Mouse (Mus musculus) MEL (cell line): ENCODE measurements around the gene Aoc1. TPM values are rescaled to one million over a fixed set of nuclear protein-coding genes. Genes with fewer than 3 reads are reported as not detected.
A peak's percentile ranks its signal among the peaks of the same experiment; 100 is the strongest.

Experiments
- DNase-seq: peaks from one replicate; pipeline ENCODE4 v3.0.0; 2011; ENCODE audit warnings: low read depth, low spot score
- H3K27ac ChIP-seq: 2 replicates; pipeline ENCODE4 v1.5.1; 2012; ENCODE audit warnings: low read depth, mild to moderate bottlenecking, control low read depth, low read length, moderate library complexity; ENCODE audit not compliant: control insufficient read depth
- H3K27me3 ChIP-seq, 2 experiments: fragments of 150-350 bp in 1 of 2; sonication (generic) in 1 of 2; 2 replicates each; pipeline ENCODE4 v1.6.1; 2012; ENCODE audit warnings: low read length in 2 of 2, mild to moderate bottlenecking in 2 of 2, improper control_type of control experiment in 1 of 2, moderate library complexity in 1 of 2; ENCODE audit not compliant: insufficient read depth in 2 of 2, control insufficient read depth in 1 of 2
- H3K36me3 ChIP-seq, 2 experiments: 2 replicates each; pipeline ENCODE4 v1.6.1; 2012 to 2014; ENCODE audit warnings: low read length in 2 of 2, improper control_type of control experiment in 1 of 2, inconsistent platforms in 1 of 2, mild to moderate bottlenecking in 1 of 2; ENCODE audit not compliant: insufficient read depth in 2 of 2, control insufficient read depth in 1 of 2
- H3K4me1 ChIP-seq, 2 experiments: fragments of 150-350 bp in 1 of 2; sonication (generic) in 1 of 2; 2 replicates each; pipeline ENCODE4 v1.6.1; 2012; ENCODE audit warnings: low read length in 2 of 2, improper control_type of control experiment in 1 of 2, mild to moderate bottlenecking in 1 of 2; ENCODE audit not compliant: insufficient read depth in 2 of 2, control insufficient read depth in 1 of 2
- H3K4me3 ChIP-seq, 2 experiments: fragments of 150-350 bp in 1 of 2; sonication (generic) in 1 of 2; 2 replicates each; pipeline ENCODE4 v1.5.1; 2012; ENCODE audit warnings: low read depth in 2 of 2, low read length in 2 of 2, mild to moderate bottlenecking in 2 of 2, moderate library complexity in 2 of 2, control low read depth in 1 of 2, improper control_type of control experiment in 1 of 2; ENCODE audit not compliant: control insufficient read depth in 1 of 2, insufficient read depth in 1 of 2
- H3K79me2 ChIP-seq: 2 replicates; pipeline ENCODE4 v1.6.1; 2012; ENCODE audit warnings: mild to moderate bottlenecking, low read length, moderate library complexity; ENCODE audit not compliant: control insufficient read depth, poor library complexity, insufficient read depth
- H3K9ac ChIP-seq: 2 replicates; pipeline ENCODE4 v1.6.1; 2012; ENCODE audit warnings: low read depth, mild to moderate bottlenecking, control low read depth, low read length, moderate library complexity; ENCODE audit not compliant: control insufficient read depth, poor library complexity, severe bottlenecking
- H3K9me3 ChIP-seq: fragments of 150-350 bp; sonication (generic); replicated peaks from 2 replicates; pipeline ENCODE4 v1.6.1; 2012; ENCODE audit warnings: mild to moderate bottlenecking, low read length, improper control_type of control experiment, moderate library complexity; ENCODE audit not compliant: insufficient read depth
- CHD2 ChIP-seq: IDR thresholded peaks from 2 replicates; pipeline ENCODE4 v1.6.1; 2011; ENCODE audit warnings: low read length, improper control_type of control experiment
- CTCF ChIP-seq, 3 experiments: IDR thresholded peaks in 2 of 3; conservative IDR thresholded peaks in 1 of 3; 2 replicates each; pipeline ENCODE4 v1.5.1; 2011 to 2012; ENCODE audit warnings: low read length in 3 of 3, low read depth in 2 of 3, mild to moderate bottlenecking in 2 of 3, improper control_type of control experiment in 1 of 3, inconsistent platforms in 1 of 3, mixed read lengths in 1 of 3, moderate library complexity in 1 of 3; ENCODE audit not compliant: control insufficient read depth in 1 of 3, insufficient read depth in 1 of 3, poor library complexity in 1 of 3, severe bottlenecking in 1 of 3
- ELF1 ChIP-seq: IDR thresholded peaks from 2 replicates; pipeline ENCODE4 v1.6.1; 2014; ENCODE audit warnings: low read depth, mild to moderate bottlenecking, inconsistent platforms, low read length, improper control_type of control experiment, moderate library complexity
- EP300 ChIP-seq, 2 experiments: IDR thresholded peaks; 2 replicates each; pipeline ENCODE4 v1.6.1; 2011; ENCODE audit warnings: improper control_type of control experiment in 2 of 2, low read length in 2 of 2, low read depth in 1 of 2, mild to moderate bottlenecking in 1 of 2
- GABPA ChIP-seq: IDR thresholded peaks from 2 replicates; pipeline ENCODE4 v1.6.1; 2012; ENCODE audit warnings: low read depth, mild to moderate bottlenecking, inconsistent platforms, low read length, improper control_type of control experiment, moderate library complexity
- GATA1 ChIP-seq: IDR thresholded peaks from 2 replicates; pipeline ENCODE4 v1.6.1; 2011; ENCODE audit warnings: low read depth, low read length, improper control_type of control experiment
- JUND ChIP-seq: IDR thresholded peaks from 2 replicates; pipeline ENCODE4 v1.6.1; 2011; ENCODE audit warnings: low read depth, mild to moderate bottlenecking, improper control_type of control experiment, low read length
- MAZ ChIP-seq: IDR thresholded peaks from 2 replicates; pipeline ENCODE4 v1.6.1; 2012; ENCODE audit warnings: low read depth, mild to moderate bottlenecking, inconsistent platforms, low read length, improper control_type of control experiment
- MEF2A ChIP-seq: IDR thresholded peaks from 2 replicates; pipeline ENCODE4 v1.6.1; 2014; ENCODE audit warnings: low read depth, mild to moderate bottlenecking, inconsistent platforms, low read length, improper control_type of control experiment; ENCODE audit not compliant: poor library complexity, insufficient replicate concordance, severe bottlenecking; ENCODE audit errors: extremely low read depth
- MYC ChIP-seq: IDR thresholded peaks from 2 replicates; pipeline ENCODE4 v1.6.1; 2011; ENCODE audit warnings: low read depth, mild to moderate bottlenecking, low read length, improper control_type of control experiment, moderate library complexity
- NRF1 ChIP-seq: IDR thresholded peaks from 2 replicates; pipeline ENCODE4 v1.6.1; 2014; ENCODE audit warnings: low read depth, mild to moderate bottlenecking, inconsistent platforms, low read length, improper control_type of control experiment, moderate library complexity; ENCODE audit not compliant: poor library complexity, insufficient read depth, severe bottlenecking
- POLR2A ChIP-seq, 2 experiments: IDR thresholded peaks; 2 replicates each; pipeline ENCODE4 v1.6.1; 2011 to 2012; ENCODE audit warnings: low read length in 2 of 2, mild to moderate bottlenecking in 2 of 2, control low read depth in 1 of 2, improper control_type of control experiment in 1 of 2, low read depth in 1 of 2, moderate library complexity in 1 of 2; ENCODE audit not compliant: control insufficient read depth in 1 of 2, insufficient read depth in 1 of 2, poor library complexity in 1 of 2
- POLR2AphosphoS2 ChIP-seq: IDR thresholded peaks from 2 replicates; pipeline ENCODE4 v1.6.1; 2011; ENCODE audit warnings: low read length, improper control_type of control experiment
- POLR2AphosphoS5 ChIP-seq: IDR thresholded peaks from 2 replicates; pipeline ENCODE4 v1.6.1; 2012; ENCODE audit warnings: low read depth, borderline replicate concordance, mild to moderate bottlenecking, inconsistent platforms, low read length, moderate library complexity, mixed read lengths
- RAD21 ChIP-seq: IDR thresholded peaks from 2 replicates; pipeline ENCODE4 v1.6.1; 2011; ENCODE audit warnings: mild to moderate bottlenecking, low read depth, low read length, improper control_type of control experiment
- SMC3 ChIP-seq: IDR thresholded peaks from 2 replicates; pipeline ENCODE4 v1.6.1; 2011; ENCODE audit warnings: low read depth, low read length, improper control_type of control experiment
- TAL1 ChIP-seq: IDR thresholded peaks from 2 replicates; pipeline ENCODE4 v1.6.1; 2012; ENCODE audit warnings: mild to moderate bottlenecking, inconsistent platforms, low read length, moderate library complexity, mixed read lengths
- TBP ChIP-seq: IDR thresholded peaks from 2 replicates; pipeline ENCODE4 v1.8.0; 2011; ENCODE audit warnings: low read depth, low read length, improper control_type of control experiment
- TCF12 ChIP-seq: IDR thresholded peaks from 2 replicates; pipeline ENCODE4 v1.6.1; 2014; ENCODE audit warnings: low read depth, mild to moderate bottlenecking, inconsistent platforms, low read length, improper control_type of control experiment, moderate library complexity
- USF2 ChIP-seq, 2 experiments: IDR thresholded peaks; 2 replicates each; pipeline ENCODE4 v1.6.1; 2011 to 2012; ENCODE audit warnings: improper control_type of control experiment in 2 of 2, low read length in 2 of 2, borderline replicate concordance in 1 of 2, inconsistent platforms in 1 of 2, low read depth in 1 of 2, mild to moderate bottlenecking in 1 of 2; ENCODE audit not compliant: insufficient read depth in 1 of 2
- ZC3H11A ChIP-seq: IDR thresholded peaks from 2 replicates; pipeline ENCODE4 v1.6.1; 2012; ENCODE audit warnings: low read depth, mild to moderate bottlenecking, inconsistent platforms, low read length, improper control_type of control experiment
- ZMIZ1 ChIP-seq: IDR thresholded peaks from 2 replicates; pipeline ENCODE4 v1.6.1; 2012; ENCODE audit warnings: low read depth, mild to moderate bottlenecking, inconsistent platforms, low read length, improper control_type of control experiment, moderate library complexity
- ZNF384 ChIP-seq: IDR thresholded peaks from 2 replicates; pipeline ENCODE4 v1.6.1; 2012; ENCODE audit warnings: low read depth, mild to moderate bottlenecking, inconsistent platforms, low read length, improper control_type of control experiment
- polyA plus RNA-seq, 2 experiments: library from polyadenylated mRNA; stranded (reverse) in 1 of 2; unstranded in 1 of 2; fragments of >175 nt in 1 of 2; fragments of >200 nt in 1 of 2; gene quantifications; 2 replicates each; pipeline versions ENCODE4 v1.2.1 to v1.2.4; 2012; ENCODE audit warnings: low replicate concordance in 2 of 2, low read depth in 1 of 2; ENCODE audit not compliant: insufficient read length in 2 of 2, insufficient read depth in 1 of 2, missing spikeins in 1 of 2
- total RNA-seq: library from RNA; depleted of rRNA; stranded (reverse); fragments of 300-350 nt; gene quantifications from 2 replicates; pipeline ENCODE4 v1.2.3, GENCODE M21; 2012

Aoc1 gene
- total and polyA plus RNA-seq, 3 experiments, result not detected

- no peak overlapping the region for H3K9ac ChIP-seq
- H3K27ac ChIP-seq, result no peak overlapping the region
- no peaks in the 10 kb centered on the region for H3K9me3 ChIP-seq
- peaks cover 0 to 44% of the 10 kb centered on the region in 2 experiments; a peak in 2 of 4 replicates for H3K36me3 ChIP-seq
- H3K79me2 ChIP-seq, result no peaks in the 10 kb centered on the region
- TF ChIP-seq MEF2A, result no peak
- no peak for TF ChIP-seq ZMIZ1
- TF ChIP-seq TBP, result no peak
- no peak for TF ChIP-seq GABPA
- no peak for TF ChIP-seq EP300 (IDR thresholded peaks at IDR 0.05; ENCODE audit: low read depth in 1 of 2, low read length in 2 of 2)
- peaks cover 9 to 33% of the 10 kb centered on the region in 2 experiments for H3K4me1 ChIP-seq
- H3K27me3 ChIP-seq, result no peaks in the 10 kb centered on the region; a peak in 1 of 4 replicates
- DNase-seq, result no peak
- H3K4me3 ChIP-seq, result no peak overlapping the region
Observed at GRCm38 (mm10) chr6:48828976-48829375, 43.7 kb upstream of the Aoc1 start.

- TF ChIP-seq GATA1, result peak; percentile 41; the same call in 1 of the 2 replicates
- TF ChIP-seq NRF1, result no peak
Observed at GRCm38 (mm10) chr6:48829651-48830050, 43.0 kb upstream of the Aoc1 start.

GRCm38 (mm10) chr6:48830241-48830640, 42.5 kb upstream of the Aoc1 start:
- DNase-seq, result no peak
- Histone ChIP-seq H3K79me2 (no peaks in the 10 kb centered on the region), H3K9me3 (no peaks in the 10 kb centered on the region), H3K36me3 (peaks cover 0 to 50% of the 10 kb centered on the region in 2 experiments; a peak in 2 of 4 replicates), H3K27ac (no peak overlapping the region; the same call in 1 of the 2 replicates), H3K27me3 (no peaks in the 10 kb centered on the region), H3K4me1 (peaks cover 11 to 44% of the 10 kb centered on the region in 2 experiments), H3K9ac (no peak overlapping the region), H3K4me3 (no peak overlapping the region)
- no peak for TF ChIP-seq NRF1
- TF ChIP-seq POLR2A (IDR thresholded peaks at IDR 0.05; ENCODE audit: control insufficient read depth in 1 of 2, insufficient read depth in 1 of 2, low read depth in 1 of 2, low read length in 2 of 2, poor library complexity in 1 of 2), result no peak
- TF ChIP-seq MYC, result no peak
- TF ChIP-seq SMC3, result no peak
- no peak for TF ChIP-seq USF2 (IDR thresholded peaks at IDR 0.05; ENCODE audit: borderline replicate concordance in 1 of 2, insufficient read depth in 1 of 2, low read depth in 1 of 2, low read length in 2 of 2)
- no peak for TF ChIP-seq TAL1
- TF ChIP-seq ZC3H11A, result no peak
- no peak for TF ChIP-seq POLR2AphosphoS5
- no peak for TF ChIP-seq RAD21
- no peak for TF ChIP-seq ELF1
- no peak for TF ChIP-seq TCF12
- no peak for TF ChIP-seq JUND
- no peak for TF ChIP-seq MAZ
- no peak for TF ChIP-seq POLR2AphosphoS2
- no peak for TF ChIP-seq GABPA
- TF ChIP-seq CHD2, result no peak
- no peak for TF ChIP-seq ZNF384
- no peak for TF ChIP-seq CTCF (IDR thresholded peaks at IDR 0.05 in 2 of 3, conservative IDR thresholded peaks at IDR 0.05 in 1 of 3; ENCODE audit: control insufficient read depth in 1 of 3, insufficient read depth in 1 of 3, low read depth in 2 of 3, low read length in 3 of 3, poor library complexity in 1 of 3, severe bottlenecking in 1 of 3)

More at GRCm38 (mm10) chr6:48829651-48830050, 43.0 kb upstream of the Aoc1 start:
- H3K36me3 ChIP-seq, result peaks cover 0 to 50% of the 10 kb centered on the region in 2 experiments; a peak in 2 of 4 replicates
- no peak overlapping the region for H3K9ac ChIP-seq
- no peak overlapping the region for H3K4me3 ChIP-seq
- H3K27me3 ChIP-seq, result no peaks in the 10 kb centered on the region
- peaks cover 11 to 40% of the 10 kb centered on the region in 2 experiments for H3K4me1 ChIP-seq
- no peak for DNase-seq
- no peaks in the 10 kb centered on the region for H3K9me3 ChIP-seq
- no peaks in the 10 kb centered on the region for H3K79me2 ChIP-seq
- H3K27ac ChIP-seq, result no peak overlapping the region
